Mouse (Mus musculus): ENCODE data around the gene Iqgap2.

DNA sequence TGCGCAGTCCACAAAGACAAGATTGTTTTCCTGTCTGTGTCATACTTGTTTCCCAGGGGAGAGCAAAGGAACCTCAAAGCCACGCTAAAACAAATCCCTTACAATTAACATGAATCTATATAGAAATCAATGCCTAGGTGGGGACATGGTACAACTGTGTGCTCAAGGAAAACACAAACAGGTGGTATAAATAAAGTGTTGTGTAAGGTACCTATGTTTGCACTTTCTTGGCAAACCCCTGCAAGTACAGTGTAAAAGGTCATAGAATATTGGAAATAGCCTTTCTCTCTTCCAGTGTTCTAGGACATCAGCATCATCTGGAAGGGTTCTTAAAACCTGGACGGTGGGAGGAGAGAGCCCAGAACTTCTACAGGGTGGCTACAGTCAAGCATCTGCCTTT, 7.3 kb downstream of the Iqgap2 start:
- TF ChIP-seq CTCF (IDR thresholded peaks at IDR 0.05; ENCODE audit: borderline replicate concordance, extremely low read depth, insufficient read depth, insufficient read length) (no peak), POLR2A (IDR thresholded peaks at IDR 0.05; ENCODE audit: borderline replicate concordance, extremely low read depth, insufficient read depth, insufficient read length, poor library complexity, severe bottlenecking) (no peak)

All from brain, embryonic 14.5 days (tissue).